Mouse (Mus musculus) adipocyte (in vitro differentiated cells): ENCODE data around the gene Dnm3.

Experiments used
- DNase-seq: peaks from one replicate; pipeline ENCODE4 v3.0.0-alpha.2; 2016; ENCODE audit warnings: low spot score

Dnm3 gene

GRCm38 (mm10) chr1:161991846-161992245, 486.0 kb downstream of the Dnm3 start:
- DNase-seq = no peak

GRCm38 (mm10) chr1:161990684-161991578, 486.9 kb downstream of the Dnm3 start:
- DNase-seq = no peak

DNA sequence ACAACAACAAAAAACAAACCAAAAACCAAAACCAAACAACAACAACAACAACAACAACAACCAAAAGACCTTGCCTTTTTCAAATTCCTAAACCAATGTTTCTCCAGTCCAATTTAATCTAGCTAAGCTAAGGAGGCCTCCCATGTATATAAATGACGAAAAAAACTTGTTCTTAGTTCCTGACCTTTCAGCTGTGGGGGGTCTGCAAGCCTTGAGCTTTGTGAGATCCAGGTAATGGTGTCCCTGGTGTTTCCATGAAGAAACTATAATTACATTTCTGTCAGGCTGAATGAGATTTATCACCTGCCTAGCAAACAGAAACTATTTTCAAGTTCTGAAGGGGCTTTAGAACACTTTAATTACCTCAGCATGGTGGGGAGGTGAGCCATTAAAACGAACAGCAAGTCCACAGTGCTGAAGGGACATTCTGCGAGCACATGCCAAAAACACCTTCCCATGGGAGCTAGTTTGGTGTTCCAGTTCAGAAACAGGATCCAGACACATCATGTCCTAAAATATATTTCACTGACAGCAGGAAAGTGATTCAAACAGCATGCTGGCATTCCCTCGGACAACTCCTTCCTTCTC, 493.8 kb downstream of the Dnm3 start:
- peak; percentile 80 for DNase-seq

DNA sequence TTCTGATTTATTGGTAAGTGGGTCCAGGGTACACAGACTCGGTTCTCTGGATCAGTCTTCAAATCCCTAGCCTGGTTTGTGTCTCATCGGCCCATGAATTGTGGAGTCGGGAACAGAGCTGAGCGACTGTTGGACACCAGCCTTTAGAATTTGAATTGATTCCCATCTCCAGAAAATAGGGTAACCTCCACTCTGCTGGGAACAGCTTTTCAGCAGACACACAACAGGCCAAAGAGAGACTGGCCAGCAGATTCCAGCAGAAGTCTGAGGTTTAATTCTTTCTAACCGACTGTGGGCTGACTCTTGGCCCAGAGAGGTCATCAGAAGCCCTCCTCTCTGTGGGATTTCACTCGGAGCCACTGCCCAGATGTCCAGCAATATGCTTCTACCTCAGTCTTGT, 494.4 kb downstream of the Dnm3 start:
- peak; percentile 81 for DNase-seq

DNA sequence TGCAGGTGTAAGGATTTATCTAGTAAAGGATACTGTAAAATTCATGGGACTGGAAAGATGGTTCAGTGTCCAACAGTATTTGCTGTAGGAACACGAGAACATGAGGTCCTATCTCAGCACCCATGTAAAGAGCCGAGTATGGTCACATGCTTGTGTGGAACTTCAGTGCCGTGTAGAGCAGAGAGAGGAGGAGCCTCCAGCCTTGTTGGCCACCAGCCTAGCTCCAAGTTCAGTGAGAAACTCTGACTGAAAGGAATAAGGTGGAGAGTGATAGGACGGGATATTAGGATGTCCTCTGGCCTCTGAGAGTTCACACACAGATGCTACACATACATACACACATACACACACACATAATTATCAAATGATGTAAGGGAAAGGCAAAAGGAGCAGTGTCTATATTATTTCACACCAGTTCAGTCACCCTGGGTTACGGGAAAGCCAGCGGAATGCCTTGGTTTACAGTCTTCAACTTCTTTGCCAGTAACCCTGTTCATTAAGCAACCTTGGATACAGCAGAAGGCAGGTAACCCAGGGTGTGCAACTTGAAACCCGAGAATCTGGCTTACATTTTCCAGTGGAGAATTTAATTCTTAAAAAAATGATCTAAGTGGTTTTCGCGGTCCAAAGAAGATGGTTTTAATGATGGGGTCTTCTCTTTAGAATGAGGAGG, 497.1 kb downstream of the Dnm3 start:
- DNase-seq = no peak

GRCm38 (mm10) chr1:161980046-161980445, 497.8 kb downstream of the Dnm3 start:
- DNase-seq = no peak

- DNase-seq = no peak
These were observed 498.3 kb downstream of the Dnm3 start, which contains the start of gene 4930558K02Rik for GRCm38 (mm10) chr1:161979536-161979935. 4930558K02Rik (minus strand) TSS chr1:161979636.

DNA sequence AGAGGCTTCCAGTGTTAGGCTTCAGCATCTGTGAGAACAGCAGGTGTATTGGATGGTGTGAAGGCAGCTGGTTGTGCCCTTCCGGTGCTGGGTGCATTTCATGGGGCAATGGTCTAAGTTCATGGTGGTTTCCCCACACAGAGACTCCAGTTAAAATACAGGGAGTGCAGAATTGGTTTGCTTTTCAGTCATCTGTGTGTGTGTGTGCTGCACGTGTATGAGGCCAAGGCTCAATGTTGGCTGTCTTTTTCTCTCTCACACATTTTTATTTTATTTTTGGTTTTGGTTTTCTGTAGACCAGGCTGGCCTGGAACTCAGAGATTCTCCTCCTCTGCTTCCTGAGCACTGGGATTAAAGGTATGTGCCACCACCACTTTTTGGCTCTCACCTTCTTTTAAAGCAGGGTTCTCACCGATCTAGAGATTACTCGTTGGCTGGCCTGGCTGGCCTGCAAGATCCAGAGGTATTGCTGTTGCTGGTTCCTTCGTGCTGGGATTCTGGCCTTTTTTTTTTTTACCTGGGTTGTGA, 499.6 kb downstream of the Dnm3 start:
- no peak for DNase-seq

DNA sequence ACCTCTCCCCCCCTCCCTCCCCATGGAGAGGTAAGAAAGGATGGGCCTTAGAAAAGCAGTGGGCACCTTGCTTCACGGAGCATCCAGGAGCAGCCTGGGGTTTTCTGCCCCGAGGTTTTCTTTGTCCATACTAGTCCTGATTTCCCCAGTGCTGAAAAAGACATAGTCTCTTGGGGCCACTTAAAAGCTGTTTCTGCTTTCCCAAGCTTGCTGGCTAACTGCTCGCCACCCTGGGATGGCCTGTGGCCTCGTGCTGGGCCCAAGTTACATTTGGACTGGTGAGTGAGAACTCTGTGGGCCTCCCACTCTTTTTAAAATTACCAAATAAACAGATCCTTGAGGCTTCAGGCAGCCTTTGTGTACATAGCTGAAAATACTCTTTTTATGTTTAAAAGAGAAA, 500.5 kb downstream of the Dnm3 start:
- DNase-seq = peak; percentile 91

DNA sequence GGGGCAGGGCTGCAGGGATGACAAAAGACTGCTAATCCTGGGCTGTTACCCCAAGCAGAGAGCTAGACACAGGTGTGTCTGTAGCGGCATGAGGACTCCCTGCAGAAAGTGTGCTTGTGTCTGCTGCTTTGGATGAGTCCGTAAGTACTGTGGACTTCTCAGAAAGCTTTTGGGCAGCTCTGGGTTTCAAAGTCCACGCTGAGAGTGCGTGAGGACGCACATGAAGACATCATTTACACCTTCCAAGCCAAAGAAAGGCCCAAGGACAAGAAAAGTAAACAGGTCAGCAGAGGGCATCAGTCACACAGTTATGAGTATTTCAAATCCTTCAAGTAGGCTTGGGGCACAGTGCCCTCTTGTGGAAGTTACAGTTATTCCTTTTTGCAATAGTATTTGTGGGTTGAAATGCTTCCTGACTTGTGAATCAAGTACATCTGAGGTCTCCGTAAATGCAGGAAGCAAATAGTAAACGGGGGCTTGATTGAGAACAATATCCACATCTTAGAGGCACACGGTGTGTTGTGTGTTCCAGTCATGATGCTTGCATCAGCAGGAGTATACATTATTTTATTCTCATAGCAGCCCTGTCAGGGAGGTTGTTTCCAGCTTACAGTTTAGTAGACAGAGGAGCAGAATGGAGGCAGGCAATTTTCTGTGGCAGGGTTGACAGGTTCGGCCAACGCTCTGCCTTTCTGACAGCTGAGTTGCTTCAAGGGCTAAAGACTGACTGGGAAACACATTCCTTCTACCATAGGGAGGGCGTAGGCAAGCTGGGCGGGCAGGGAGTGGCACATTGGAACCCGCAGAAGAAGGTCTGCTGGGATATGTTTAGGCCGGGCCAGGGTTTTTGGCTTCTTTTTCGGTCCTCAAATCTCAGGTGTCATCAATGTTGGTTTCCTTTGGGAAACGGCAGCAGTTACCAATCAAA, 501.3 kb downstream of the Dnm3 start:
- peak; percentile 95 for DNase-seq

DNA sequence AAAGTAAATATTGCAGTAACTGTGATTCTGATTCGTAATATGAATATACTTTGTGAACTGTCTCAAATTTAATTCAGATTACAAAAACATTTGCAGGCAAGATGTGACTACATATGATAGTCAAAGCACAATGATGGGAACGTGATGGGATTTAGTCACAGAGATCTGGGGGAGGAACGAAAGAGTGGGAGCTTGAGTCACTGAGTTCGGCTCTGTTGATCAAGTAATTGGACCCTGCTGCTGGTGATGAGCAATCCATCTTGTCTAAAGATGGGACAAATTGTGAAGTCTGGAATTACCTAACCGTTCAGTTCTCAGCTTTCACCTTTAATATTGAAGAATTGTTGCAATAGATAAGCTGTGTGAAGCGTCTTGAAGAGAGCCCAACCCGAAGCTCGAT, 505.6 kb downstream of the Dnm3 start:
- no peak for DNase-seq

GRCm38 (mm10) chr1:161970874-161971273, 507.0 kb downstream of the Dnm3 start:
- DNase-seq = no peak

- DNase-seq = peak; percentile 97
These were observed 509.0 kb downstream of the Dnm3 start, which contains the start of gene Pigc for GRCm38 (mm10) chr1:161968589-161969407. Pigc (plus strand) TSS chr1:161969186.

DNA sequence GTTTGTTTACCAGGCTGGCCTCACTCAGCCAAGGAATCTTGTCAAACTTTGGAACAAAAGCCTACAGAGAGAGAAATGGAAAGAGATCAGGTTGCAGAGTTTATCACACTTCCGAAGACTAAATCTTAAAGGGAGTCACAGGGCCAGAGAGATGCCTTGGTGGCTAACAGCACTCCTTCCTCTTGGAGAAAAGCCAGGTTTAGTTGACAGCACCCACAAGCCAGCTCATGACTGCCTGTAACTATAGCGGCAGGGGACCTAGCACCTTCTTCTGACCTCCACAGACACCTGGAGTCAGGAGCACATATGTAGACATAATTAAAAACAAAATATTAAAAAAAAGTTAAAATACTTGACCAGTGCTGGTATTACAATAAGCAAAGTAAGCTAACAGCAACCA, 509.9 kb downstream of the Dnm3 start:
- DNase-seq = no peak

DNA sequence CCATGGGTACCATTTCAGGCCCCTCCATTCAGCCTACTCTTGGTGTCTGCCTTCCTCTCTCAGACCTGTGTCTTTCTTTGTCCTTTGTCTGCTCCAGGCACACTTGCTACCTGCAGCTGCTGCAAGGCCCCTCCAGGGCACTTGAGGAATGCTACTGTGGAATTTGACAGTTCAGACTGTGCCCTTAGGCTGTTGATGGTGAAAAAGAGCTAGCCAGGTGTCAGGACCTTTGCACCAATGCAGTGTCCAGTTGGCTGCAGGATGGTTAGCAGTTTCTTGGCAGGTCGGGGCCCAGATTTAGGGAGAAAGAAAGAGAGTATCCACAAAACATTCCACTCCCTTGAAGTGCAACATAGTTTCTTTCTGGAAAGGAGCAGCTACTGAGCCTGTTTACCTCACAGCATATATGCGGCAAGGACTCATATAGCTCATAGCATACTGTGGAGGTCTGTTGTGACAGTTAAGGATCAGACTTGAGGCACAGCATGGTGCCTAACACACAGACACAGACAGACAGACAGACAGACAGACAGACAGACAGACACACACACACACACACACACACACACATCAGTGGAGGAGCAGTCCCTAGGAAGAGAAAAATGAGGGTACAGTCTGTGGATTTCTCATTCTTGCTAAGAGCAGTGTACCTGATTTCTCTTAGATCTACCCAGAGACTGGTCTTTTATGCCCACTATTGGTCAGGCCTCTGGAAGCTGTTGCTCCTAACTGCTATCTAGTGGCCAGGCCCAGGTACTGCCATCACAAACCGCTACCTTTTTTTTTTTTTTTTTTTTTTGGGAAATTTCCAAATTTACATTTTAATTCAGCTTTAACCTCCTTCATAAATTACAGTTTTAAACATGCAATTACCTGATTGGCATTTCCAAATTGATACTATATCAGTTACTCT, 515.1 kb downstream of the Dnm3 start:
- DNase-seq = no peak

DNA sequence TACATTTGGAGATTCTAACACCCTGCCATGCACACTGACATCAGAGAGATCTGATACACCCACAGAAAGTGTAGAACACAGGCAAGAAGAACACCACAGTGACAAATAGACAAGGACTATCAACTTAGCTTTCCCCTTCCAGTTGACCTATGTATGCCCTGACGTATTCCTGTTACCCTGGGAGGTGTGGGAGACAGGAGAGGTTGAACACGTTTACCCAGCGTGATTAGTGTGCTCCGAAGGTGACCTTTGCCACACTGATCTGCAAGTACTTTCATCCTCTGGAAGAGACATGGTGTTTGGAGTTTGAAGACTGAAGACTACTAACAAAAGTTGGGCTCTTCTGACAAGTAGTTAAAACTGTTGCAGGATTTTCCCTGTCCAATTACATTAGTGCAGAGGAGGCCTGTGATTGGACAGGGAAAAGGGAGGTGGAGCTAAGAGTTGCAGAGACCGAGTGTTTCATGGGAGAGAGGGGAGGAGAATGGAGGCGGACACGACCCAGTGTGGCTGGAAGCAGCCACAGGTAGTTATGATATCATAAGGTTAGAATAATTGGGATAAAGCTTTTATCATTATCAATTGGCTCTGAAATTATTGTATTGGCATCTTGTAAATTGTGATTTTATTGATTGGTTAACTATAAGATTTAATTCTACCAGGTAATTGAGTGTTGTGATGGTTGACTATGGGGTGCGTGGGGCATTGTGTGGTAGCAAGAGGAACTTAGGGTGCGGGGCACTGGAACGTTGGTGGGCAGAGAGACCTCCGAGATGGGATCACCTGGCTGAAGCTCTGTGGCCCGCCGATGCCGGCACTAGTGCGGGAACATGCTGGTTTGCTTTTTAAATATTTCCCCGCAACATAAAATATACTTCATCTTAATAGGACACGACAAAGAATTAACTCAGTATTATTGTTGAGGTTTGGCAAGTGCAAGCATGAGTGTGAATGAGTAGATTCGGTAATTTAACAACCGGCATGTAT, 519.6 kb downstream of the Dnm3 start:
- no peak for DNase-seq

GRCm38 (mm10) chr1:161955846-161956245, 522.0 kb downstream of the Dnm3 start:
- DNase-seq = no peak

DNA sequence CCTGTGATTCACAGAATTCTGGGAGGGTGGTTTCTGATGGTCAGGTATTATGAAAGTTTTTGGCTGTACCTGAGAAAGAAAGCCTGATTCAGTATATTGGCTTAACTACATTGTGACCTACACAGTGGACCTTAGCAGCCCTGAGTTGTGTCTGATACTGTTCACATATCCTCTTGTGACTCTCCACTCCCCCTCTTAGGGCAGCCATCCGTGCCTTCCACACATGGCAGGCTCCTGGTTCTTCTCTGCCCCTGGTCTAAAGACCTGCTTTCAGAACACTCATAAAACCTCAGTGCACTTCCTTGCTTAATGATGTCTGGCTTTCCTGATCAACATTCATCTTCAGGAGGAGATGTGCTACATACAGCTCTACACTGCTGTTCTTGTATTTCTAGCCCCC, 525.2 kb downstream of the Dnm3 start:
- no peak for DNase-seq
